Mouse (Mus musculus) lung, adult 2 months (tissue): ENCODE data around the gene Ncor2. TPM values are rescaled to one million over a fixed set of nuclear protein-coding genes. Genes with fewer than 3 reads are reported as not detected.

Experiments used
- DNase-seq: peaks from one replicate; pipeline ENCODE4 v3.0.0; 2022
- H3K4me1 ChIP-seq: fragments of 200-500 bp; 2 replicates; pipeline ENCODE4 v1.6.1; 2011; ENCODE audit warnings: low read length; ENCODE audit not compliant: control insufficient read depth, insufficient read depth
- H3K4me3 ChIP-seq: fragments of 200-500 bp; replicated peaks from 2 replicates; pipeline ENCODE3; 2011; ENCODE audit warnings: low read depth, mild to moderate bottlenecking, control low read depth, low read length; ENCODE audit errors: extremely low read depth
- CTCF ChIP-seq: fragments of 200-500 bp; IDR thresholded peaks from 2 replicates; pipeline ENCODE4 v1.5.1; 2011; ENCODE audit warnings: mild to moderate bottlenecking, low read length, control low read depth; ENCODE audit not compliant: insufficient read depth
- POLR2A ChIP-seq: fragments of 200-500 bp; IDR thresholded peaks from 2 replicates; pipeline ENCODE4 v1.6.1; 2011; ENCODE audit warnings: low read depth, mild to moderate bottlenecking, control low read depth, low read length, borderline replicate concordance; ENCODE audit errors: extremely low read depth
- WGBS: fragments of 180-500 bp; shearing (Covaris S2); methylation state at CpG from one replicate; pipeline ENCODE4 v1.1.7; 2018; 5-methylcytosine and 5-hydroxymethylcytosine counted together
- polyA plus RNA-seq: library from polyadenylated mRNA; depleted of rRNA; stranded (reverse); fragments of >200 nt; gene quantifications from 2 replicates; pipeline ENCODE4 v1.2.3, GENCODE M21; 2012

Gene Ncor2
- polyA plus RNA-seq, 1 experiment: 78.9 TPM

- TF ChIP-seq CTCF (no peak), POLR2A (no peak)
- Histone ChIP-seq H3K4me1 (no peaks in the 10 kb centered on the region), H3K4me3 (no peak overlapping the region)
- DNase-seq: no peak
- WGBS: 60% methylated on average over 5 of the region's 5 CpGs
These were observed 132.6 kb downstream of the Ncor2 start for GRCm38 (mm10) chr5:125046436-125046835.

GRCm38 (mm10) chr5:125045202-125045601 is 133.8 kb downstream of the Ncor2 start:
- no peak for TF ChIP-seq CTCF
- no peak for TF ChIP-seq POLR2A

GRCm38 (mm10) chr5:125043448-125043847 is 135.6 kb downstream of the Ncor2 start:
- no peak for DNase-seq
- 87% methylated on average over 6 of the region's 6 CpGs for WGBS
- Histone ChIP-seq H3K4me3 (no peak overlapping the region), H3K4me1 (no peaks in the 10 kb centered on the region)
- no peak for TF ChIP-seq CTCF
- no peak for TF ChIP-seq POLR2A

More at GRCm38 (mm10) chr5:125045202-125045601, 133.8 kb downstream of the Ncor2 start:
- Histone ChIP-seq H3K4me1 (no peaks in the 10 kb centered on the region), H3K4me3 (no peak overlapping the region)
- WGBS: 74% methylated on average over 5 of the region's 5 CpGs
- no peak for DNase-seq

- no peaks in the 10 kb centered on the region for H3K4me1 ChIP-seq
- H3K4me3 ChIP-seq: no peak overlapping the region
- no peak for TF ChIP-seq CTCF
- no peak for TF ChIP-seq POLR2A
- WGBS: 82% methylated on average over 9 of the region's 9 CpGs
- DNase-seq: no peak
These were observed 137.4 kb downstream of the Ncor2 start for GRCm38 (mm10) chr5:125041578-125041977.

GRCm38 (mm10) chr5:125040128-125040584 is 138.9 kb downstream of the Ncor2 start:
- 50% methylated on average over 5 of the region's 5 CpGs for WGBS
- DNase-seq: peak; percentile 28

DNA sequence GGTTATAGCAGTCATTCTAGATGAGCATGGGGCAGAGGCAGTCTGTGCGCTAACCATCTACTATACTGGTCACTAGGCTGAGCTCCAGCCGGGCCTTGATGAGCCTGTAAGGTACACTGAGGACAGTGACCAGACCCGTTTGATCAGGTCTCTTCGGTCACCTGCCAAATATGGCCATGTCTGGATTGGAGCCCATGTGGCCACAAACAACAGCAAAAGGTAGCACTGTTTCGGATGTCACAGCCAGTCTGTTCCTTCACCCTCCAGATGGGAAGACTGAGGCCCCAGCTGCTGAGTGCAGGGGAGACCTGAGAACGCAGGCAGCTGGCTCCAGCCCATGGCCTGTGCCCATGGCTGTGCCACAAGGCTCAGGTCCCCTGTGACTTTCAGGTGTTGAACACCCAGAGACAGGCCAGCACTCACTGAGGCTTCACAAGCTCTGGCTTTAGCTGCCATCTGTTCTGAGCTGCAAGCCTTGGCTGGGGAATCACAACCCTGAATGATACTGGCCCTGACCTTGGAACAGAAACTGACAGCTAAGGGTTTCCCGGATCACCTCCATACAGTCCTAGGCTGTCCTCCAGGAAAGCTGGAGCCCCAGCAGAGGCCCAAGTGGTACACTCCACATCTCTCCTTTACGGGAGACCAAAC is 139.5 kb downstream of the Ncor2 start:
- WGBS: 85% methylated on average over 8 of the region's 8 CpGs
- no peak for DNase-seq
- Histone ChIP-seq H3K4me1 (no peaks in the 10 kb centered on the region), H3K4me3 (no peak overlapping the region)
- TF ChIP-seq POLR2A (no peak), CTCF (no peak)

More at GRCm38 (mm10) chr5:125040128-125040584, 138.9 kb downstream of the Ncor2 start:
- H3K4me3 ChIP-seq: no peak overlapping the region
- H3K4me1 ChIP-seq: no peaks in the 10 kb centered on the region
- no peak for TF ChIP-seq POLR2A
- TF ChIP-seq CTCF: no peak

GRCm38 (mm10) chr5:125036483-125036882 is 142.5 kb downstream of the Ncor2 start:
- H3K4me3 ChIP-seq: no peak overlapping the region
- TF ChIP-seq CTCF (no peak), POLR2A (no peak)
- H3K4me1 ChIP-seq: no peaks in the 10 kb centered on the region
- no peak for DNase-seq
- WGBS: 87% methylated on average over 8 of the region's 8 CpGs

DNA sequence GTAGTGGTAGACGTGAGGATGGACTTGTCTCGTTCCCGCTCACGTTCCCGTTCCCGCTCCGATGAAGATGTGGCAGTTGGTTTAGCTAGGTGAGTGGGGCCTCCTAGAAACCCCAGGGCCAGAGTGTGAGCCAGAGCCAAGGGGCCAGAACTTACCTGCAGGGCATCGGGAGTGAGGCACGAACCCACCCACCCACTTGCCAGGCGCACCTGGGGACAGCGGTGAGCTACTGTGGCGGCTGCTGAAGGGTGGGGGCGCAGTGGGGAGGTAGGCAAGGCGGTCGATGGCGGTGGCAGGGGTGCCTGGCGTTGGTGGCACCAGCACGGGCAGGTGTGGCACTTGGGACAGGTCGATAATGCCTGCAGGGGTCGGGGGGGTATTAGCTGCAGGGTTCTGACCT is 150.1 kb downstream of the Ncor2 start:
- no peak for DNase-seq
- Histone ChIP-seq H3K4me3 (no peak overlapping the region), H3K4me1 (no peaks in the 10 kb centered on the region)
- 96% methylated on average over 20 of the region's 20 CpGs for WGBS
- no peak for TF ChIP-seq POLR2A
- no peak for TF ChIP-seq CTCF

GRCm38 (mm10) chr5:125028371-125028770 is 150.6 kb downstream of the Ncor2 start:
- TF ChIP-seq POLR2A (no peak), CTCF (no peak)

GRCm38 (mm10) chr5:125024002-125024401 is 155.0 kb downstream of the Ncor2 start:
- WGBS: 80% methylated on average over 14 of the region's 14 CpGs
- Histone ChIP-seq H3K4me3 (no peak overlapping the region), H3K4me1 (no peaks in the 10 kb centered on the region)
- TF ChIP-seq POLR2A (no peak), CTCF (peak; percentile 61)
- DNase-seq: no peak

More at GRCm38 (mm10) chr5:125028371-125028770, 150.6 kb downstream of the Ncor2 start:
- no peak for DNase-seq
- WGBS: 92% methylated on average over 15 of the region's 15 CpGs
- no peak overlapping the region for H3K4me3 ChIP-seq
- no peaks in the 10 kb centered on the region for H3K4me1 ChIP-seq
